Mouse (Mus musculus): ENCODE data around the gene Igfbp1.

GRCm38 (mm10) chr11:7179276-7179675, 18.3 kb upstream of the Igfbp1 start:
- no peak for TF ChIP-seq CTCF (IDR thresholded peaks at IDR 0.05; ENCODE audit: low read depth, low read length)
- TF ChIP-seq POLR2A (IDR thresholded peaks at IDR 0.05; ENCODE audit: borderline replicate concordance, low read depth, low read length) = no peak
